Mouse (Mus musculus): ENCODE results near the gene Rims1. TPM values are rescaled to one million over a fixed set of nuclear protein-coding genes. Genes with fewer than 3 reads are reported as not detected.

The Rims1 gene
- total and polyA plus RNA-seq, 3 experiments: 0.06 to 0.34 (median 0.29) TPM

- Histone ChIP-seq H3K4me1 (ENCODE audit: control insufficient read depth, insufficient read depth, low read length) (no peaks in the 10 kb centered on the region), H3K79me2 (replicated peaks; ENCODE audit: control insufficient read depth, insufficient read depth, low read length) (no peaks in the 10 kb centered on the region), H3K4me3 (no peak overlapping the region), H3K9ac (ENCODE audit: low read depth, low read length) (no peak overlapping the region), H3K27ac (no peak overlapping the region), H3K36me3 (ENCODE audit: control insufficient read depth, insufficient read depth, low read length) (no peaks in the 10 kb centered on the region), H3K27me3 (ENCODE audit: control insufficient read depth, insufficient read depth, low read length) (no peaks in the 10 kb centered on the region)
- WGBS: 72% methylated on average over 3 of the region's 3 CpGs
- intact Hi-C loops (cut with DNase I): no loop called here
- no peak for TF ChIP-seq POLR2A (IDR thresholded peaks at IDR 0.05; ENCODE audit: insufficient read depth, low read depth, low read length)
- TF ChIP-seq EP300 (IDR thresholded peaks at IDR 0.05; ENCODE audit: insufficient read depth, low read depth, low read length): no peak
- no peak for TF ChIP-seq CTCF (IDR thresholded peaks at IDR 0.05)
- no peak for DNase-seq
Measured at GRCm38 (mm10) chr1:22579470-22579869, 226.3 kb downstream of the Rims1 start.

GRCm38 (mm10) chr1:22572720-22573119 lies 233.1 kb downstream of the Rims1 start:
- 97% methylated on average over 1 of the region's 1 CpGs for WGBS
- TF ChIP-seq EP300 (IDR thresholded peaks at IDR 0.05; ENCODE audit: insufficient read depth, low read depth, low read length) (no peak), POLR2A (IDR thresholded peaks at IDR 0.05; ENCODE audit: insufficient read depth, low read depth, low read length) (no peak), CTCF (IDR thresholded peaks at IDR 0.05) (no peak)
- no peaks in the 10 kb centered on the region for H3K4me1 ChIP-seq (ENCODE audit: control insufficient read depth, insufficient read depth, low read length)
- H3K4me3 ChIP-seq: no peak overlapping the region
- intact Hi-C loops (cut with DNase I): no loop called here
- no peak for DNase-seq
- H3K27me3 ChIP-seq (ENCODE audit: control insufficient read depth, insufficient read depth, low read length): no peaks in the 10 kb centered on the region
- H3K79me2 ChIP-seq (replicated peaks; ENCODE audit: control insufficient read depth, insufficient read depth, low read length): no peaks in the 10 kb centered on the region
- no peak overlapping the region for H3K27ac ChIP-seq
- H3K36me3 ChIP-seq (ENCODE audit: control insufficient read depth, insufficient read depth, low read length): no peaks in the 10 kb centered on the region
- H3K9ac ChIP-seq (ENCODE audit: low read depth, low read length): no peak overlapping the region

- Histone ChIP-seq H3K27ac (no peak overlapping the region), H3K4me3 (no peak overlapping the region), H3K4me1 (ENCODE audit: control insufficient read depth, insufficient read depth, low read length) (no peaks in the 10 kb centered on the region), H3K79me2 (replicated peaks; ENCODE audit: control insufficient read depth, insufficient read depth, low read length) (no peaks in the 10 kb centered on the region), H3K27me3 (ENCODE audit: control insufficient read depth, insufficient read depth, low read length) (no peaks in the 10 kb centered on the region), H3K9ac (ENCODE audit: low read depth, low read length) (no peak overlapping the region), H3K36me3 (ENCODE audit: control insufficient read depth, insufficient read depth, low read length) (no peaks in the 10 kb centered on the region)
- DNase-seq: no peak
- WGBS: 64% methylated on average over 1 of the region's 1 CpGs
- TF ChIP-seq EP300 (IDR thresholded peaks at IDR 0.05; ENCODE audit: insufficient read depth, low read depth, low read length): no peak
- no peak for TF ChIP-seq CTCF (IDR thresholded peaks at IDR 0.05)
- no peak for TF ChIP-seq POLR2A (IDR thresholded peaks at IDR 0.05; ENCODE audit: insufficient read depth, low read depth, low read length)
- intact Hi-C loops (cut with DNase I): no loop called here
Measured at GRCm38 (mm10) chr1:22546273-22546672, 259.5 kb downstream of the Rims1 start.

- WGBS: 63% methylated on average over 7 of the region's 7 CpGs
- DNase-seq: no peak
- Histone ChIP-seq H3K4me3 (no peak overlapping the region), H3K9ac (ENCODE audit: low read depth, low read length) (no peak overlapping the region), H3K79me2 (replicated peaks; ENCODE audit: control insufficient read depth, insufficient read depth, low read length) (no peaks in the 10 kb centered on the region), H3K4me1 (ENCODE audit: control insufficient read depth, insufficient read depth, low read length) (no peaks in the 10 kb centered on the region), H3K36me3 (ENCODE audit: control insufficient read depth, insufficient read depth, low read length) (no peaks in the 10 kb centered on the region), H3K27ac (no peak overlapping the region), H3K27me3 (ENCODE audit: control insufficient read depth, insufficient read depth, low read length) (peaks cover 7% of the 10 kb centered on the region)
- TF ChIP-seq CTCF (IDR thresholded peaks at IDR 0.05): no peak
- no peak for TF ChIP-seq EP300 (IDR thresholded peaks at IDR 0.05; ENCODE audit: insufficient read depth, low read depth, low read length)
- no peak for TF ChIP-seq POLR2A (IDR thresholded peaks at IDR 0.05; ENCODE audit: insufficient read depth, low read depth, low read length)
- intact Hi-C loops (cut with DNase I): no loop called here
Measured at GRCm38 (mm10) chr1:22538129-22538528, 267.7 kb downstream of the Rims1 start.

- Histone ChIP-seq H3K4me1 (ENCODE audit: control insufficient read depth, insufficient read depth, low read length) (no peaks in the 10 kb centered on the region), H3K79me2 (replicated peaks; ENCODE audit: control insufficient read depth, insufficient read depth, low read length) (no peaks in the 10 kb centered on the region), H3K27me3 (ENCODE audit: control insufficient read depth, insufficient read depth, low read length) (peaks cover 10% of the 10 kb centered on the region), H3K4me3 (no peak overlapping the region), H3K27ac (no peak overlapping the region), H3K36me3 (ENCODE audit: control insufficient read depth, insufficient read depth, low read length) (no peaks in the 10 kb centered on the region), H3K9ac (ENCODE audit: low read depth, low read length) (no peak overlapping the region)
- TF ChIP-seq CTCF (IDR thresholded peaks at IDR 0.05) (no peak), EP300 (IDR thresholded peaks at IDR 0.05; ENCODE audit: insufficient read depth, low read depth, low read length) (no peak), POLR2A (IDR thresholded peaks at IDR 0.05; ENCODE audit: insufficient read depth, low read depth, low read length) (no peak)
- intact Hi-C loops (cut with DNase I): no loop called here
- 82% methylated on average over 2 of the region's 2 CpGs for WGBS
- DNase-seq: no peak
Measured at GRCm38 (mm10) chr1:22536776-22537175, 269.0 kb downstream of the Rims1 start.

GRCm38 (mm10) chr1:22535049-22535448 lies 270.7 kb downstream of the Rims1 start:
- intact Hi-C loops (cut with DNase I): no loop called here
- TF ChIP-seq CTCF (IDR thresholded peaks at IDR 0.05): no peak
- no peak for TF ChIP-seq EP300 (IDR thresholded peaks at IDR 0.05; ENCODE audit: insufficient read depth, low read depth, low read length)
- TF ChIP-seq POLR2A (IDR thresholded peaks at IDR 0.05; ENCODE audit: insufficient read depth, low read depth, low read length): no peak
- no peaks in the 10 kb centered on the region for H3K4me1 ChIP-seq (ENCODE audit: control insufficient read depth, insufficient read depth, low read length)
- 41% methylated on average over 4 of the region's 4 CpGs for WGBS
- H3K4me3 ChIP-seq: no peak overlapping the region
- H3K27ac ChIP-seq: no peak overlapping the region
- peaks cover 10% of the 10 kb centered on the region for H3K27me3 ChIP-seq (ENCODE audit: control insufficient read depth, insufficient read depth, low read length)
- no peak for DNase-seq
- H3K36me3 ChIP-seq (ENCODE audit: control insufficient read depth, insufficient read depth, low read length): no peaks in the 10 kb centered on the region
- no peaks in the 10 kb centered on the region for H3K79me2 ChIP-seq (replicated peaks; ENCODE audit: control insufficient read depth, insufficient read depth, low read length)
- H3K9ac ChIP-seq (ENCODE audit: low read depth, low read length): no peak overlapping the region
